Mouse (Mus musculus) left cerebral cortex, adult 11 months (tissue): ENCODE measurements at regions not wholly inside any gene's neighbourhood (a gene's known extent, or its start where the extent isn't known, plus 50 kb on each side); places are given as distances from the start of the nearest gene placed in this dataset.

Experiments
- DNase-seq: peaks from one replicate; pipeline ENCODE4 v3.0.0; 2022; ENCODE audit warnings: low spot score

- no peak for DNase-seq
Observed at GRCm38 (mm10) chr17:44336842-44337241, 148.5 kb downstream of the Clic5 start.

- no peak for DNase-seq
Observed at GRCm38 (mm10) chr17:44337253-44337652, 148.9 kb downstream of the Clic5 start.

- DNase-seq: no peak
Observed at GRCm38 (mm10) chr17:44344542-44344941, 156.2 kb downstream of the Clic5 start.

GRCm38 (mm10) chr17:44345374-44345773 is 157.0 kb downstream of the Clic5 start:
- DNase-seq: no peak

- DNase-seq: no peak
Observed at GRCm38 (mm10) chr17:44350201-44350948, 162.0 kb downstream of the Clic5 start.

- no peak for DNase-seq
Observed at GRCm38 (mm10) chr17:44350949-44351244, 162.5 kb downstream of the Clic5 start.

- DNase-seq: no peak
Observed at GRCm38 (mm10) chr17:44351499-44352117, 163.2 kb downstream of the Clic5 start.

GRCm38 (mm10) chr17:44352142-44352541 is 163.8 kb downstream of the Clic5 start:
- no peak for DNase-seq

- DNase-seq: no peak
Observed at GRCm38 (mm10) chr17:44363111-44363510, 174.7 kb downstream of the Clic5 start.

- DNase-seq: no peak
Observed at GRCm38 (mm10) chr17:44364494-44364893, 176.1 kb downstream of the Clic5 start.

- DNase-seq: no peak
Observed at GRCm38 (mm10) chr17:44366438-44366837, 178.1 kb downstream of the Clic5 start.

GRCm38 (mm10) chr17:44367561-44367960 is 179.2 kb downstream of the Clic5 start:
- no peak for DNase-seq

GRCm38 (mm10) chr17:44370966-44371465 is 182.6 kb downstream of the Clic5 start:
- no peak for DNase-seq

- no peak for DNase-seq
Observed at GRCm38 (mm10) chr17:44371620-44372019, 183.2 kb downstream of the Clic5 start.

- DNase-seq: no peak
Observed at GRCm38 (mm10) chr17:44373744-44374456, 185.5 kb downstream of the Clic5 start.

GRCm38 (mm10) chr17:44378391-44378790 is 190.0 kb downstream of the Clic5 start:
- DNase-seq: peak; percentile 1

- no peak for DNase-seq
Observed at GRCm38 (mm10) chr17:44388916-44389315, 200.5 kb downstream of the Clic5 start.

- no peak for DNase-seq
Observed at GRCm38 (mm10) chr17:44397829-44398228, 209.4 kb downstream of the Clic5 start.

- DNase-seq: no peak
Observed at GRCm38 (mm10) chr17:44398231-44398630, 209.8 kb downstream of the Clic5 start.

- DNase-seq: no peak
Observed at GRCm38 (mm10) chr17:44404923-44405322, 216.5 kb downstream of the Clic5 start.

GRCm38 (mm10) chr17:44410961-44411360 is 222.6 kb downstream of the Clic5 start:
- no peak for DNase-seq

GRCm38 (mm10) chr17:44418676-44419404 is 230.5 kb downstream of the Clic5 start:
- no peak for DNase-seq

- DNase-seq: no peak
Observed at GRCm38 (mm10) chr17:44419405-44419729, 231.0 kb downstream of the Clic5 start.
